Mouse (Mus musculus): ENCODE results near the gene Med27. TPM values are rescaled to one million over a fixed set of nuclear protein-coding genes. Genes with fewer than 3 reads are reported as not detected.

Med27 gene
- polyA plus RNA-seq, 1 experiment from 2014 or later: 47.8 TPM

- H3K36me3 ChIP-seq: no peaks in the 10 kb centered on the region
- H3K27me3 ChIP-seq: no peaks in the 10 kb centered on the region
- no peak for ATAC-seq (ENCODE audit: insufficient number of reproducible peaks, low FRiP score, low TSS enrichment, low read depth)
- H3K9me3 ChIP-seq (replicated peaks): no peaks in the 10 kb centered on the region
- 0 out of 2 replicates have a peak, but pooled peaks cover 7% of the 10 kb centered on the region for H3K4me1 ChIP-seq
- H3K4me2 ChIP-seq (replicated peaks): no peak overlapping the region
- H3K4me3 ChIP-seq (replicated peaks): no peak overlapping the region
- no peak overlapping the region for H3K9ac ChIP-seq
- H3K27ac ChIP-seq (replicated peaks): no peak overlapping the region
- 81% methylated on average over 5 of the region's 5 CpGs for whole genome bisulfite sequencing
Measured at GRCm38 (mm10) chr2:29437111-29437510, 90.5 kb downstream of the Med27 start.

GRCm38 (mm10) chr2:29437861-29438529, 91.4 kb downstream of the Med27 start:
- ATAC-seq (ENCODE audit: insufficient number of reproducible peaks, low FRiP score, low TSS enrichment, low read depth): no peak
- H3K36me3 ChIP-seq: no peaks in the 10 kb centered on the region

GRCm38 (mm10) chr2:29438530-29438862, 91.9 kb downstream of the Med27 start:
- no peak overlapping the region for H3K4me3 ChIP-seq (replicated peaks)
- no peaks in the 10 kb centered on the region for H3K36me3 ChIP-seq
- no peak for ATAC-seq (ENCODE audit: insufficient number of reproducible peaks, low FRiP score, low TSS enrichment, low read depth)
- H3K4me1 ChIP-seq: 0 out of 2 replicates have a peak, but pooled peaks cover 7% of the 10 kb centered on the region
- H3K9me3 ChIP-seq (replicated peaks): no peaks in the 10 kb centered on the region
- no peak overlapping the region for H3K27ac ChIP-seq (replicated peaks)
- no peak overlapping the region for H3K4me2 ChIP-seq (replicated peaks)
- no peaks in the 10 kb centered on the region for H3K27me3 ChIP-seq
- no peak overlapping the region for H3K9ac ChIP-seq
- WGBS: 72% methylated on average over 5 of the region's 5 CpGs

More at GRCm38 (mm10) chr2:29437861-29438529, 91.4 kb downstream of the Med27 start:
- H3K9ac ChIP-seq: no peak overlapping the region
- 80% methylated on average over 4 of the region's 4 CpGs for WGBS
- H3K27ac ChIP-seq (replicated peaks): no peak overlapping the region
- H3K4me1 ChIP-seq: 0 out of 2 replicates have a peak, but pooled peaks cover 7% of the 10 kb centered on the region
- H3K4me3 ChIP-seq (replicated peaks): no peak overlapping the region
- no peaks in the 10 kb centered on the region for H3K9me3 ChIP-seq (replicated peaks)
- no peak overlapping the region for H3K4me2 ChIP-seq (replicated peaks)
- no peaks in the 10 kb centered on the region for H3K27me3 ChIP-seq

- no peak overlapping the region for H3K27ac ChIP-seq (replicated peaks)
- no peak for ATAC-seq (ENCODE audit: insufficient number of reproducible peaks, low FRiP score, low TSS enrichment, low read depth)
- no peaks in the 10 kb centered on the region for H3K36me3 ChIP-seq
- whole genome bisulfite sequencing: 91% methylated on average over 1 of the region's 1 CpGs
- H3K27me3 ChIP-seq: no peaks in the 10 kb centered on the region
- no peak overlapping the region for H3K4me3 ChIP-seq (replicated peaks)
- 0 out of 2 replicates have a peak, but pooled peaks cover 7% of the 10 kb centered on the region for H3K4me1 ChIP-seq
- no peak overlapping the region for H3K4me2 ChIP-seq (replicated peaks)
- H3K9ac ChIP-seq: no peak overlapping the region
- no peaks in the 10 kb centered on the region for H3K9me3 ChIP-seq (replicated peaks)
Measured at GRCm38 (mm10) chr2:29438986-29439385, 92.4 kb downstream of the Med27 start.

- H3K9ac ChIP-seq: no peak overlapping the region
- H3K27me3 ChIP-seq: no peaks in the 10 kb centered on the region
- H3K27ac ChIP-seq (replicated peaks): no peak overlapping the region
- no peak for ATAC-seq (ENCODE audit: insufficient number of reproducible peaks, low FRiP score, low TSS enrichment, low read depth)
- H3K9me3 ChIP-seq (replicated peaks): no peaks in the 10 kb centered on the region
- 71% methylated on average over 7 of the region's 7 CpGs for WGBS
- H3K36me3 ChIP-seq: no peaks in the 10 kb centered on the region
- no peak overlapping the region for H3K4me3 ChIP-seq (replicated peaks)
- 0 out of 2 replicates have a peak, but pooled peaks cover 7% of the 10 kb centered on the region for H3K4me1 ChIP-seq
- no peak overlapping the region for H3K4me2 ChIP-seq (replicated peaks)
Measured at GRCm38 (mm10) chr2:29439396-29439795, 92.8 kb downstream of the Med27 start.

GRCm38 (mm10) chr2:29439857-29440502, 93.4 kb downstream of the Med27 start:
- Histone ChIP-seq H3K4me1 (0 out of 2 replicates have a peak, but pooled peaks cover 7% of the 10 kb centered on the region), H3K9me3 (replicated peaks) (no peaks in the 10 kb centered on the region), H3K36me3 (no peaks in the 10 kb centered on the region), H3K4me3 (replicated peaks) (no peak overlapping the region), H3K9ac (no peak overlapping the region), H3K27me3 (no peaks in the 10 kb centered on the region), H3K27ac (replicated peaks) (no peak overlapping the region), H3K4me2 (replicated peaks) (no peak overlapping the region)
- WGBS: 38% methylated on average over 7 of the region's 7 CpGs
- no peak for ATAC-seq (ENCODE audit: insufficient number of reproducible peaks, low FRiP score, low TSS enrichment, low read depth)

- Histone ChIP-seq H3K4me2 (replicated peaks) (no peak overlapping the region), H3K27me3 (no peaks in the 10 kb centered on the region), H3K36me3 (no peaks in the 10 kb centered on the region), H3K27ac (replicated peaks) (no peak overlapping the region), H3K4me1 (0 out of 2 replicates have a peak, but pooled peaks cover 7% of the 10 kb centered on the region), H3K9me3 (replicated peaks) (no peaks in the 10 kb centered on the region), H3K9ac (no peak overlapping the region), H3K4me3 (replicated peaks) (no peak overlapping the region)
- no peak for ATAC-seq (ENCODE audit: insufficient number of reproducible peaks, low FRiP score, low TSS enrichment, low read depth)
Measured at GRCm38 (mm10) chr2:29442275-29442674, 95.7 kb downstream of the Med27 start.

GRCm38 (mm10) chr2:29443626-29444217, 97.1 kb downstream of the Med27 start:
- Histone ChIP-seq H3K4me2 (replicated peaks) (no peak overlapping the region), H3K27ac (replicated peaks) (no peak overlapping the region), H3K36me3 (no peaks in the 10 kb centered on the region), H3K4me3 (replicated peaks) (no peak overlapping the region), H3K4me1 (0 out of 2 replicates have a peak, but pooled peaks cover 7% of the 10 kb centered on the region), H3K9me3 (replicated peaks) (no peaks in the 10 kb centered on the region), H3K27me3 (no peaks in the 10 kb centered on the region), H3K9ac (no peak overlapping the region)
- ATAC-seq (ENCODE audit: insufficient number of reproducible peaks, low FRiP score, low TSS enrichment, low read depth): no peak
- WGBS: 78% methylated on average over 2 of the region's 2 CpGs

GRCm38 (mm10) chr2:29448476-29449002, 101.9 kb downstream of the Med27 start:
- Histone ChIP-seq H3K27me3 (no peaks in the 10 kb centered on the region), H3K36me3 (no peaks in the 10 kb centered on the region), H3K27ac (replicated peaks) (no peak overlapping the region), H3K4me2 (replicated peaks) (no peak overlapping the region), H3K4me1 (no peaks in the 10 kb centered on the region), H3K4me3 (replicated peaks) (no peak overlapping the region), H3K9me3 (replicated peaks) (no peaks in the 10 kb centered on the region), H3K9ac (no peak overlapping the region)
- ATAC-seq (ENCODE audit: insufficient number of reproducible peaks, low FRiP score, low TSS enrichment, low read depth): no peak
- WGBS: 74% methylated on average over 7 of the region's 7 CpGs

- H3K9me3 ChIP-seq (replicated peaks): no peaks in the 10 kb centered on the region
- H3K36me3 ChIP-seq: no peaks in the 10 kb centered on the region
- no peak overlapping the region for H3K4me2 ChIP-seq (replicated peaks)
- no peak overlapping the region for H3K27ac ChIP-seq (replicated peaks)
- no peak for ATAC-seq (ENCODE audit: insufficient number of reproducible peaks, low FRiP score, low TSS enrichment, low read depth)
- no peaks in the 10 kb centered on the region for H3K4me1 ChIP-seq
- 68% methylated on average over 14 of the region's 14 CpGs for WGBS
- no peak overlapping the region for H3K9ac ChIP-seq
- no peak overlapping the region for H3K4me3 ChIP-seq (replicated peaks)
- H3K27me3 ChIP-seq: no peaks in the 10 kb centered on the region
Measured at GRCm38 (mm10) chr2:29451368-29451999, 104.9 kb downstream of the Med27 start.

- WGBS: 68% methylated on average over 4 of the region's 4 CpGs
- no peaks in the 10 kb centered on the region for H3K36me3 ChIP-seq
- no peak overlapping the region for H3K27ac ChIP-seq (replicated peaks)
- ATAC-seq (ENCODE audit: insufficient number of reproducible peaks, low FRiP score, low TSS enrichment, low read depth): no peak
- H3K4me2 ChIP-seq (replicated peaks): no peak overlapping the region
- no peaks in the 10 kb centered on the region for H3K4me1 ChIP-seq
- no peak overlapping the region for H3K9ac ChIP-seq
- no peak overlapping the region for H3K4me3 ChIP-seq (replicated peaks)
- no peaks in the 10 kb centered on the region for H3K27me3 ChIP-seq
- no peaks in the 10 kb centered on the region for H3K9me3 ChIP-seq (replicated peaks)
Measured at GRCm38 (mm10) chr2:29453376-29453775, 106.8 kb downstream of the Med27 start.

Measured in embryonic facial prominence, embryonic 15.5 days (tissue).